Mouse (Mus musculus): ENCODE measurements at regions not wholly inside any gene's neighbourhood (a gene's known extent, or its start where the extent isn't known, plus 50 kb on each side); places are given as distances from the start of the nearest gene placed in this dataset.

- Histone ChIP-seq H3K36me3 (ENCODE audit: insufficient read depth, low read length) (no peaks in the 10 kb centered on the region), H3K4me3 (ENCODE audit: low read length) (no peak overlapping the region), H3K9me3 (ENCODE audit: low read length) (no peaks in the 10 kb centered on the region), H3K27ac (ENCODE audit: low read length) (no peak overlapping the region), H3K4me2 (replicated peaks; ENCODE audit: low read depth, low read length) (no peak overlapping the region), H3K4me1 (ENCODE audit: insufficient read depth, low read length) (no peaks in the 10 kb centered on the region), H3K9ac (replicated peaks; ENCODE audit: low read length) (no peak overlapping the region), H3K27me3 (ENCODE audit: insufficient read depth, low read length) (no peaks in the 10 kb centered on the region)
- WGBS, result 49% methylated on average over 12 of the region's 12 CpGs
- ATAC-seq (ENCODE audit: low FRiP score, low TSS enrichment), result no peak
Observed at GRCm38 (mm10) chr4:127549581-127549980, 191.6 kb upstream of the Gjb5 start.

GRCm38 (mm10) chr4:127549018-127549417 lies 191.0 kb upstream of the Gjb5 start:
- no peak overlapping the region for H3K4me2 ChIP-seq (replicated peaks; ENCODE audit: low read depth, low read length)
- WGBS, result 72% methylated on average over 6 of the region's 6 CpGs

GRCm38 (mm10) chr4:127545106-127545505 lies 187.1 kb upstream of the Gjb5 start:
- no peak for ATAC-seq (ENCODE audit: low FRiP score, low TSS enrichment)
- no peaks in the 10 kb centered on the region for H3K27me3 ChIP-seq (ENCODE audit: insufficient read depth, low read length)
- H3K4me3 ChIP-seq (ENCODE audit: low read length), result no peak overlapping the region
- no peaks in the 10 kb centered on the region for H3K4me1 ChIP-seq (ENCODE audit: insufficient read depth, low read length)
- no peak overlapping the region for H3K27ac ChIP-seq (ENCODE audit: low read length)
- no peak overlapping the region for H3K4me2 ChIP-seq (replicated peaks; ENCODE audit: low read depth, low read length)
- no peak overlapping the region for H3K9ac ChIP-seq (replicated peaks; ENCODE audit: low read length)
- H3K36me3 ChIP-seq (ENCODE audit: insufficient read depth, low read length), result no peaks in the 10 kb centered on the region
- H3K9me3 ChIP-seq (ENCODE audit: low read length), result no peaks in the 10 kb centered on the region
- 89% methylated on average over 6 of the region's 6 CpGs for WGBS

More at GRCm38 (mm10) chr4:127549018-127549417, 191.0 kb upstream of the Gjb5 start:
- Histone ChIP-seq H3K36me3 (ENCODE audit: insufficient read depth, low read length) (no peaks in the 10 kb centered on the region), H3K9ac (replicated peaks; ENCODE audit: low read length) (no peak overlapping the region), H3K4me3 (ENCODE audit: low read length) (no peak overlapping the region), H3K4me1 (ENCODE audit: insufficient read depth, low read length) (no peaks in the 10 kb centered on the region), H3K27me3 (ENCODE audit: insufficient read depth, low read length) (no peaks in the 10 kb centered on the region), H3K27ac (ENCODE audit: low read length) (no peak overlapping the region), H3K9me3 (ENCODE audit: low read length) (no peaks in the 10 kb centered on the region)
- no peak for ATAC-seq (ENCODE audit: low FRiP score, low TSS enrichment)

- Histone ChIP-seq H3K27ac (ENCODE audit: low read length) (no peak overlapping the region), H3K36me3 (ENCODE audit: insufficient read depth, low read length) (no peaks in the 10 kb centered on the region), H3K9me3 (ENCODE audit: low read length) (no peaks in the 10 kb centered on the region), H3K4me3 (ENCODE audit: low read length) (no peak overlapping the region), H3K4me2 (replicated peaks; ENCODE audit: low read depth, low read length) (no peak overlapping the region), H3K9ac (replicated peaks; ENCODE audit: low read length) (no peak overlapping the region), H3K4me1 (ENCODE audit: insufficient read depth, low read length) (no peaks in the 10 kb centered on the region), H3K27me3 (ENCODE audit: insufficient read depth, low read length) (no peaks in the 10 kb centered on the region)
- WGBS, result 83% methylated on average over 2 of the region's 2 CpGs
- ATAC-seq (ENCODE audit: low FRiP score, low TSS enrichment), result no peak
Observed at GRCm38 (mm10) chr4:127543276-127543675, 185.3 kb upstream of the Gjb5 start.

GRCm38 (mm10) chr4:127542771-127543170 lies 184.8 kb upstream of the Gjb5 start:
- Histone ChIP-seq H3K4me1 (ENCODE audit: insufficient read depth, low read length) (no peaks in the 10 kb centered on the region), H3K27ac (ENCODE audit: low read length) (no peak overlapping the region), H3K4me3 (ENCODE audit: low read length) (no peak overlapping the region), H3K27me3 (ENCODE audit: insufficient read depth, low read length) (no peaks in the 10 kb centered on the region), H3K4me2 (replicated peaks; ENCODE audit: low read depth, low read length) (no peak overlapping the region), H3K36me3 (ENCODE audit: insufficient read depth, low read length) (no peaks in the 10 kb centered on the region), H3K9ac (replicated peaks; ENCODE audit: low read length) (no peak overlapping the region), H3K9me3 (ENCODE audit: low read length) (no peaks in the 10 kb centered on the region)
- no peak for ATAC-seq (ENCODE audit: low FRiP score, low TSS enrichment)
- WGBS, result 63% methylated on average over 4 of the region's 4 CpGs

GRCm38 (mm10) chr4:127536952-127537351 lies 179.0 kb upstream of the Gjb5 start:
- Histone ChIP-seq H3K27me3 (ENCODE audit: insufficient read depth, low read length) (no peaks in the 10 kb centered on the region), H3K9me3 (ENCODE audit: low read length) (no peaks in the 10 kb centered on the region; the same call in 1 of the 2 replicates), H3K4me2 (replicated peaks; ENCODE audit: low read depth, low read length) (no peak overlapping the region), H3K4me1 (ENCODE audit: insufficient read depth, low read length) (no peaks in the 10 kb centered on the region), H3K27ac (ENCODE audit: low read length) (no peak overlapping the region), H3K36me3 (ENCODE audit: insufficient read depth, low read length) (no peaks in the 10 kb centered on the region), H3K9ac (replicated peaks; ENCODE audit: low read length) (no peak overlapping the region), H3K4me3 (ENCODE audit: low read length) (no peak overlapping the region)
- 44% methylated on average over 5 of the region's 5 CpGs for WGBS
- no peak for ATAC-seq (ENCODE audit: low FRiP score, low TSS enrichment)

GRCm38 (mm10) chr4:127535630-127536029 lies 177.6 kb upstream of the Gjb5 start:
- H3K4me2 ChIP-seq (replicated peaks; ENCODE audit: low read depth, low read length), result no peak overlapping the region
- H3K9me3 ChIP-seq (ENCODE audit: low read length), result no peaks in the 10 kb centered on the region; the same call in 1 of the 2 replicates
- H3K9ac ChIP-seq (replicated peaks; ENCODE audit: low read length), result no peak overlapping the region
- no peaks in the 10 kb centered on the region for H3K36me3 ChIP-seq (ENCODE audit: insufficient read depth, low read length)
- no peak for ATAC-seq (ENCODE audit: low FRiP score, low TSS enrichment)
- WGBS, result 83% methylated on average over 7 of the region's 7 CpGs
- no peak overlapping the region for H3K4me3 ChIP-seq (ENCODE audit: low read length)
- H3K27me3 ChIP-seq (ENCODE audit: insufficient read depth, low read length), result no peaks in the 10 kb centered on the region
- H3K4me1 ChIP-seq (ENCODE audit: insufficient read depth, low read length), result no peaks in the 10 kb centered on the region
- no peak overlapping the region for H3K27ac ChIP-seq (ENCODE audit: low read length)

GRCm38 (mm10) chr4:127534411-127534810 lies 176.4 kb upstream of the Gjb5 start:
- no peaks in the 10 kb centered on the region for H3K4me1 ChIP-seq (ENCODE audit: insufficient read depth, low read length)
- no peak overlapping the region for H3K4me2 ChIP-seq (replicated peaks; ENCODE audit: low read depth, low read length)
- WGBS, result 98% methylated on average over 3 of the region's 3 CpGs
- H3K9ac ChIP-seq (replicated peaks; ENCODE audit: low read length), result no peak overlapping the region
- no peaks in the 10 kb centered on the region; the same call in 1 of the 2 replicates for H3K9me3 ChIP-seq (ENCODE audit: low read length)
- no peak for ATAC-seq (ENCODE audit: low FRiP score, low TSS enrichment)
- H3K36me3 ChIP-seq (ENCODE audit: insufficient read depth, low read length), result no peaks in the 10 kb centered on the region
- no peak overlapping the region for H3K4me3 ChIP-seq (ENCODE audit: low read length)
- no peaks in the 10 kb centered on the region for H3K27me3 ChIP-seq (ENCODE audit: insufficient read depth, low read length)
- no peak overlapping the region for H3K27ac ChIP-seq (ENCODE audit: low read length)

- H3K9ac ChIP-seq (replicated peaks; ENCODE audit: low read length), result no peak overlapping the region
- H3K27me3 ChIP-seq (ENCODE audit: insufficient read depth, low read length), result no peaks in the 10 kb centered on the region
- H3K4me1 ChIP-seq (ENCODE audit: insufficient read depth, low read length), result no peaks in the 10 kb centered on the region
- no peak overlapping the region for H3K4me2 ChIP-seq (replicated peaks; ENCODE audit: low read depth, low read length)
- H3K27ac ChIP-seq (ENCODE audit: low read length), result no peak overlapping the region
- no peak for ATAC-seq (ENCODE audit: low FRiP score, low TSS enrichment)
- WGBS, result 67% methylated on average over 4 of the region's 4 CpGs
- H3K4me3 ChIP-seq (ENCODE audit: low read length), result no peak overlapping the region
- H3K9me3 ChIP-seq (ENCODE audit: low read length), result no peaks in the 10 kb centered on the region; the same call in 1 of the 2 replicates
- no peaks in the 10 kb centered on the region for H3K36me3 ChIP-seq (ENCODE audit: insufficient read depth, low read length)
Observed at GRCm38 (mm10) chr4:127533726-127534125, 175.7 kb upstream of the Gjb5 start.

- no peaks in the 10 kb centered on the region for H3K36me3 ChIP-seq (ENCODE audit: insufficient read depth, low read length)
- no peaks in the 10 kb centered on the region; the same call in 1 of the 2 replicates for H3K9me3 ChIP-seq (ENCODE audit: low read length)
- no peak overlapping the region for H3K4me2 ChIP-seq (replicated peaks; ENCODE audit: low read depth, low read length)
- no peaks in the 10 kb centered on the region for H3K27me3 ChIP-seq (ENCODE audit: insufficient read depth, low read length)
- H3K9ac ChIP-seq (replicated peaks; ENCODE audit: low read length), result no peak overlapping the region
- H3K4me1 ChIP-seq (ENCODE audit: insufficient read depth, low read length), result peaks cover 8% of the 10 kb centered on the region; the same call in 1 of the 2 replicates
- ATAC-seq (ENCODE audit: low FRiP score, low TSS enrichment), result no peak
- no peak overlapping the region for H3K27ac ChIP-seq (ENCODE audit: low read length)
- H3K4me3 ChIP-seq (ENCODE audit: low read length), result no peak overlapping the region
- 77% methylated on average over 11 of the region's 11 CpGs for WGBS
Observed at GRCm38 (mm10) chr4:127530779-127531178, 172.8 kb upstream of the Gjb5 start.

Data from kidney, embryonic 16.5 days (tissue).